Mouse (Mus musculus) left cerebral cortex, postnatal 10 days (tissue): ENCODE measurements around the gene Ppm1h. TPM values are rescaled to one million over a fixed set of nuclear protein-coding genes. Genes with fewer than 3 reads are reported as not detected.
A peak's percentile ranks its signal among the peaks of the same experiment; 100 is the strongest.

ENCODE experiments used
- DNase-seq, 2 experiments: peaks; one replicate each; pipeline ENCODE4 v3.0.0; 2021 to 2022; ENCODE audit warnings: low spot score in 2 of 2, mixed read lengths in 1 of 2; ENCODE audit errors: extremely low spot score in 1 of 2
- intact Hi-C: fragments of 180-260 bp; cut with DNase I; formaldehyde crosslinking; loops from one replicate; pipeline ENCODE4 v1.15.1; 2025
- total RNA-seq, 2 experiments: library from RNA; stranded (reverse); gene quantifications; 2 replicates each; pipeline ENCODE4 v1.2.3; 2021

Ppm1h gene
- total RNA-seq, 2 experiments from 2014 or later: 77.5 to 82.7 TPM

DNA sequence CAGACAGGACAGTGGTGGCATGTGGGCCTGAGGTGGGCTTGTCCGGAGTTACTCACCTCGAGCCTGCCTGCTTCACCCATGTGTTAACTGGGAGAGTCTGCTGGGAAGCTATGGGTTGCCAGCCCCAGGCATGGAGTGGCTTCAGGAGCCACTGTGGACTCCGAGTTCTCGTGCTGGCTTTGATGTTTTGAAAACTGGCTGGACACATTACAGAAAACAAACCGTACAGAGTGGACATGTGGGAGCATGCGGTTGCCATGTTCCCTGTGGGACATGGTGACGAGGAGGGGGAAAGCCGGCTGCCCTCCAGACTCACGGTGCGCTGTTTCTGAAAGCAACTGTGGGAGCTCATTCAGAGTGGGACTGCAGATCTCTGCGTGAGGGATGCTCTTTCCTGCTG is 114.6 kb downstream of the Ppm1h start:
- DNase-seq: no peak
- intact Hi-C loops: loop anchor here (5.0 kb wide), 2 partner anchors 116 to 241 kb away; partner anchors contain the start of gene Ppm1h

DNA sequence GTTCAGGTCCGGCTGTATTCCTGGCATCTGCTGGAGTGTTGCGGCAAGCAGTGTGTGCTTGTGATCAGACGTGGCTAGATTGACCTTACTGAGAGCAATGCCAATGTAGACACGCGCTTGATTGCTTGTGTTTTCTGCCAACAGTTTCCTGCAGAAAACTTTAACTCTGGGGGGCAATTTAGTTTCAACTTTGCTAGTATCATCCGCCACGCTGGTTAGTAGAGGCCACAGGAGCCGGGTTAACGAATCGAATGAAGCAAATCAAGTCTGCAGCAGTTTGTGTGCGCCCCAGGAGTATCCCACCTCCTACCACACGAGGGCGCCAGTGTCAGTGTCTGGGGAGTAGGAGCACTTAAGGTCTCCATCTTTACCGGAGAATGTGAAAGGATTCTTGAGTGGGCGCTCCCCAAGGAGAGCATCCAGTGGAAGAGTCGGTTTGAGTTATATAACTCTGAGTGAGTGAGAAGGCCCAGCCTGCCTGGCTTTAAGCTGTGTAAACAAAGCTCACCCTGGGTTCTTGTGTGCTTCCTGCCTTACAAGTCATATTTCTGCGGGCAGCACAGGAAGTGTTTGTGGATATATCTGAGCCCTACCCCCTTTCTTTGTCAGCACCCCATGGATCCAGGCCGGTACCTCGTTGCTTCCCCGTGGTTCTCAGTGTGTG is 115.8 kb downstream of the Ppm1h start:
- DNase-seq: peak in 1 of 2 experiments; percentile 83
- intact Hi-C loops: loop anchor here (5.0 kb wide), 2 partner anchors 117 to 242 kb away; partner anchors contain the start of gene Ppm1h

DNA sequence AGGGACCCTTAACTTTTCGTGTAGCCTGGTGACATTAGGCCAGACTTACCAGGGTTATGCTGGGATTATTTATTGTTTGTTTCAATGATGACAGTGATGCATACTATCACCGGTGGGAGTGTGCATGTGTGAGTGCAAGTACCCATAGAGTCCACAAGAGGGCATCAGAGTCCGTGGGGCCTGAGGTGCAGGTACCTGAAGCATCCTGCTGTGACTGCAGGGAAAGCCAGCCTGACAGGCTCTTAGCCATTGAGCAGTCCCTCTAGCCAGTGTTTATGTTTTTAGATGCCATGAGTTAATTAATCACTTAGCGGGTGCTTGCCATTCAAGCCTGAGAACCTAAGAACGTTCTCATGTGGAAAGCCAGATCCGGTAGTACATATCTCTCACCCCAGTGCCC is 119.4 kb downstream of the Ppm1h start:
- intact Hi-C loops: no loop called here

DNA sequence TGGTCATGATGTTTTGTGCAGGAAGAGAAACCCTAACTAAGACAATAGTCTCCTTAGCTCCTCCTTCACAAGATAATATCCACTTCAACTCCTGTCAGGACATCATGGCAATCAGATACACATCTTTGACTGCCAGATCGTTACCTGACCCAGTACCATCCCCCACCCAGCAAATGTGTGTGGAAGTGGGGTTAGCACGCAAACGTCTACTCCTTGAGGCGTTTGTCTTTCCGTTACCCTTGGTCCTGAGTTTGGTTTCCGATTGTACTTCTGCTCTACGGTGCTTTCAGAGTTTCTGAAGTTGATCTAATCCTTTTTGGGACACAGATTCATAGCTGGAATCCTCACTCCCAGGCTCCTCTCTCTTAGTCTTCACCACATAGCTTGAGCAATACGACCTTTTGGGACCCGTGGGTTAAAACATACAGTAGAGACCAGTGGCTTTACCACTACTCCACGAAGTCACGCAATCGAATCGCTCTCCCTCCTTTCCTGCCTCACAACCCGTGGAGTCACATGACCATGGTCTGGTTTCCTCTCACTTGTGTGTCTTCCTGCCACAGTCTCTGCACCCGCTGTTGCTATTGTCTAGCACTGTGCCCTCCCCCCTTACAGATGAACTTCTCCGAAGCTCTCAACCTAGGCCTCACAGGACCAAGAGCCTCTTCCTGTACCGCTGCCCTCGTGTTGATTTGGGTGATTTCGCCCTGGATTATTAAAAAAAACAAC is 121.6 kb downstream of the Ppm1h start:
- DNase-seq: no peak

More for the DNA sequence above, 119.4 kb downstream of the Ppm1h start:
- DNase-seq: no peak

DNA sequence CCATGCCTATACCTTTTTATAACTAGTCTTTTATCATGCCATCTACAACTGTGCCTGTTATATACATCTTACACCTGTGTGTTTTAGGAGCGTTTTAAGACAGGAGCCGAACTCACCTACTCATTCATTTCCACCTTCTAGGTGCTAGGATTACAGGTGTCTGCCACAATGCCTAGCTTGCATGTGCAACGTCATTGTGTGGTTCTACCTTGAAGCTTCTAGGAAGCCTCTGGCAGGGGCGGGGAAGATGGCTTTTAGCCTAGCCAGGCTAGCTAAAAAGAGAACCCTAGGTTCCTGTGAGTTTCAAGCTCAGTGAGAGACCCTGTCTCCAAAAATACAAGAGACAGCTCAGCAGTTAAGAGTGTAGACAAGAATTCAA is 122.2 kb downstream of the Ppm1h start:
- DNase-seq: no peak
- intact Hi-C loops: loop anchor here (10.0 kb wide), 2 partner anchors 114 to 274 kb away; partner anchors contain the start of gene Mon2

More for the DNA sequence above, 121.6 kb downstream of the Ppm1h start:
- intact Hi-C loops: loop anchor here (10.0 kb wide), 2 partner anchors 115 to 275 kb away; partner anchors contain the start of gene Mon2

DNA sequence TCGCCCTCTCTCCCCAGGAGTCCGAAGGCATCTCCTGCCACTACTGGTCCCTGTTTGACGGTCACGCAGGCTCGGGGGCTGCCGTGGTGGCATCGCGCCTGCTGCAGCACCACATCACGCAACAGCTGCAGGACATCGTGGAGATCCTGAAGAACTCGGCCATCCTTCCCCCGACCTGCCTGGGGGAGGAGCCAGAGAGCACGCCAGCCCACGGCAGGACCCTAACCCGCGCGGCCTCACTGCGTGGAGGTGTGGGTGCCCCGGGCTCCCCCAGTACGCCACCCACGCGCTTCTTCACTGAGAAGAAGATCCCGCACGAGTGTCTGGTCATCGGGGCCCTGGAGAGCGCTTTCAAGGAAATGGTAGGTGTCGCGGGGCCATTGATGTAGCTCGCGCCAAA is 123.7 kb downstream of the Ppm1h start:
- intact Hi-C loops: loop anchor here (10.0 kb wide), 2 partner anchors 113 to 273 kb away; partner anchors contain the start of gene Mon2

DNA sequence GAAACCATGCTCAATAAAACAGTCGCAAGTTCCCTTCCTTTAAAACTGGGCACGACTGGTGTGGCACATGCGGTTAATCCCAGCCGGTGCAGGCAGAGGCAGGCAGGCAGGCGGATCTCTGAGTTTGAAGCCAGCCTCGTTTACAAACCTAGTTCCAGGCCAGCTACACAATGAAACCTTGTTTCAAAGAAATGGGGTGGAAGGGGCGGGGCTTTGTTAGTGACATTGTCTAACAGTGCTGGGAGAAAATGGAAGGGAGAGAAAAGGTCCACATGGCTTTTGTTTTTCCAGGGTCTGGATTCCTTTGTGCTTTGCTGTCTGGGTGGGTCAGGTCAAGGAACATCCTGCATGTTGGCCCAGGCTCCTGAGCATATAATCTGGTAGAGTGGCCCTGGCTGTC is 124.3 kb downstream of the Ppm1h start:
- intact Hi-C loops: loop anchor here (10.0 kb wide), 2 partner anchors 112 to 272 kb away; partner anchors contain the start of gene Mon2
- DNase-seq: no peak

More for the DNA sequence above, 123.7 kb downstream of the Ppm1h start:
- peak in 1 of 2 experiments; percentile 60 for DNase-seq

DNA sequence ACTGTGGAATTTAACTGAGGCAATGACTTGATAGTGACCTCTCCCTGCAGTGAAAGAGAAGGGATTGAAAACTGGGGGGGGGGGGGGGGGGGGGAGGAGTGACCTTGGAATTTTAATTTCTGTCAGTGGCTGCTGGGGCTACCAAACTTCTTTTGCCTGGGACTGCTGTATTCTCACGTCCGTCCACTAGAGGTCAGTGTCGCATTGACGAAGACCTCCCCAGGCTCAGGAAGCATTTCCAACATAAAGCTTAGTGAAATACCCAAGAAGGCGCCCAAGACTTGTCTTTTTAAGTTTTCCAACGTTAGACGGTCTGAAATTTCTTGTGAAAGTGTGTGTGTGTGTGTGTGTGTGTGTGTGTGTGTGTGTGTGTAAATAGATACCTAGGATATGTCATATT is 125.3 kb downstream of the Ppm1h start:
- DNase-seq: peak; percentile 65 to 77
- intact Hi-C loops: loop anchor here (10.0 kb wide), 2 partner anchors 111 to 271 kb away; partner anchors contain the start of gene Mon2

DNA sequence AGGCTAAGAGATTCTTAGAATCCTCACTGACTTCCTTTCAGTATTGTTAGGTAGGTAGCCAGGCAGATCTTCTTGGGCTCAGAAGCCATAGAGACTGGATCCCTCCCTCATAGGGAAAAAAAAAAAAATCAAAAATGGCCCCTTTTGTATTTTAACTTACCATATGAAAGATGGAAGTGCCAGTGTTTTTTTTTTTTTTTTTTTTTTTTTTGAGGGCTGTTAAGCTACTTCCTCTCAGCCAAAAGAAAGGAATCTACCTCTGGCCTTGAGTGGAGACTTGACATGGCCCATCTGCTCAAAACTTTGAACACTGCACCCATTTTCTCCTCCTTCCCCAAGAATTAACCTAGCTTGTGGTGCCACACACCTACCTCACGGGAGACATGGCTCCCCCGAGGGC is 127.3 kb downstream of the Ppm1h start:
- DNase-seq: no peak
- intact Hi-C loops: loop anchor here (2.0 to 10.0 kb wide), 3 partner anchors 109 to 269 kb away; partner anchors contain the start of gene Mon2

DNA sequence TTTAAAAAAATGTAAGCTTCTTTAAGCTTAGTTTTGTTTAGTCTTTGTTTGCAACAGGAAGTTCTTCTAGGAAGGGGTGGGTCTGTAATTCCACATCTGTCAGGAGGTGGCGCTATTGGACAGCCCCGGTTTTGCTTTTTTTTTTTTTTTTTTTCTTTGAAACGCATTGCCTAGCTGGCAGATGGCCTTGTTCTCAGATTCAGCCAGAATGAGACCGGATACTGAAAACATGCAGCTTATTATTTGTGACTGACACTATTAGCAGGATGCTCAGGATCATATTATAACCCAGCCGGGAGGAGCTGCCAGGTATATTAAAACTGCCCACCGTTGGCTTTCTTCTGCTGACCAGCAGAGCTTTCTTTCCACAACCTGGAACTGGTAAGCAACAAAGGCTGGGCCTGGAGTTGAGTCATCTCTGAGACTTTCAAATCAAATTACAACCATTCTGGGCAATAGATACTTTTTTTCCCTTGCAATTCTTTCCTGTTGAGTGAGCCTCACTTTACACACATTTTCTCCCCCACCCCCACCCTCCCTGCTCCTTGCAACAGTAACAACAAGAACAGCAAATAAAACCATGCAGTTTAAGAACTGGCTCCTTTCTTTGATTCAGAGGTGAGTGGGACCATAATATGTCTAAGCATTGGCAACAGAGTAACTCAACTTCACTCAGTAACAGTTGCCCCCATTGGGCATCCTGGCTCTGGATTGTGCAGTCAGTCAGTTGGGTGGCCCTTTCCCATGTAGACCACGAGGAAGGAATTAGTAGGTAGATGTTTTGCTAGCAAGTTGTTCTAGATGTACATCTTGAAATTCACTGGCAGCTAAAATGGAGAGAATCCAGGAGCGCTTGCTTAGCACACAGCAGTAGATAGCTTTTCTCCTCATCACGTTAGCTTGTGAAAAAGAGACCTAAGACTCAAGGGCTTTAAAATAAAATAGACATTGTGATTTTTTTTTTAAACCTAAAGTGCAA is 128.9 kb downstream of the Ppm1h start:
- intact Hi-C loops: loop anchor here (2.0 to 10.0 kb wide), 3 partner anchors 107 to 267 kb away; partner anchors contain the start of gene Mon2

DNA sequence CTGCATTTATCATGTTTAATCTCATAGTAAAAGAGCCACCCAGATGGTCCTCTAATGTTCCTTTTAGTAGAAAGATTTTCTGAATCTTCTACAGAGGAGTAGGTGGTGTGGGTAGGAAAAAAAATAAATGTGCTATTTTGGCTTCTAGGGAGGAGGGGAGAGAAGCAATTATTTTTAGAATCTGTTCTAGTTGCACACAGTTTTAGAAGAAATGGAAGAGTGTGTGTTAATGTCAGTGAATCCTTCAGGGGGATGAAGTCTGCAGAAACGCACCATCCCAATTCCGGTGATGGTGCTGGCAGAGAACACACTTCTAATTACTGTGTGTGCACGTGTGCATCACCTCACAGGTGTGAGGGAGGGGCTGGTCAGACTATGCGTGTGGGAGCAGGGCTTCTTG is 129.6 kb downstream of the Ppm1h start:
- intact Hi-C loops: loop anchor here (10.0 kb wide), 2 partner anchors 107 to 267 kb away; partner anchors contain the start of gene Mon2
- DNase-seq: no peak

More for the DNA sequence above, 128.9 kb downstream of the Ppm1h start:
- DNase-seq: peak; percentile 73 to 80

DNA sequence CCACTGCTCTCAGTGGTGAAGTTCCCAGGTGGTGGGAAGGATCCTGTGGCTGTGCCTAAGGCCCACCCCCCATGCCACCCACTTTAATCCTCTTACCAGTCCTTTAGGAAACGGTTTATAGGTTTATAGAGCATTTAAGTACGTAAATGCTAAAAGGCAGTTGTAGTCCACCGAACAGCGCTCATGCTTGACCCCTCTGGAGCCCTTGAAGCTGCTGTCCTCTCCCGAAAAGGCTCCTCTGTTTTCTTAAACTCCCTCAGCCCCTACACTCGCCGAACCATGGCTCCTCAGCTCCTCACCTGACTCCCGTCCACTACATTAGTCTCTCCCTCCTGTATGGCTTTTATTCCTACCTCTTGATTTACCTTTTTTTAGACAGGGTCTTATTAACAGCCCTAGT is 131.3 kb downstream of the Ppm1h start:
- DNase-seq: no peak
- intact Hi-C loops: loop anchor here (5.0 to 10.0 kb wide), 3 partner anchors 67 to 265 kb away; partner anchors contain the start of gene Mon2

DNA sequence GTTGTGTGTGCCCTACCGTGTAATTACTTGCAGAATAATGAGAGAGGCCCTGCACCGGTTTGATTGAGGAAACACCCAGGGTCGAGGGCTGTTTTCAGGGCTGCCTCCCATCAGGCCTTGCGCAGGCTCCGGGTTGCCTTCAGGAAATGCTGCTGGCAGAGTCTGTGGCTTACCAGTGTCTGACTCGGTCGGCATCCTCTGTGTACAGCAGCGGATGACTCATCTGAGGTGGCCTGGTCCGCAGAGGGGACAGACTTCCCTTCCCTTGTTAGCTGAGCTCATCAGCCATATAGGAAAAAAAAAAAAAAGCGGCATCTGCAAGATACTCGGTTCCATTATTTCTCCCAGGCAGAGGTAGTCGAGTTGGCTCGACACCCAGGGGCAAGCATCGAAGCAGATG is 136.5 kb downstream of the Ppm1h start:
- peak; percentile 40 to 67 for DNase-seq
- intact Hi-C loops: no loop called here

DNA sequence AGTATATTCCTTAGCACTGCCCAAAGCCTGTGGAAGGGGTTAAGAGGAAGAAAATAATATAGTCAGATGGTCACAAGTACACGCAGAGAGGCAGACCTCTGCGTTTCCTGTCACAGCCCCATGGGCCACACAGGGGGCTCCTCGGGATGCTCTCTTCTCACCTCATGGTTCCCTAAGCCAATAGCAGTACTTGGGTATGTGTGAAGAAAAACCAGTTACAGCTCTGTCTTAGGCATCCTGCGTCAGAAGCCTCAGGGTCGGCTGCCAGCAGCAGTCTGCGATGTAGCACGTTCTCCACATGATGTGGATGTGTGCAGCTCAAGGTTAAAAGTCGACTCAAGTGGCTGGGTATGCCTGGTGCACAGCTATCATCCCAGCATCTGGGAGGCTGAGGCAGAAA is 139.2 kb downstream of the Ppm1h start:
- no peak for DNase-seq
- intact Hi-C loops: no loop called here

DNA sequence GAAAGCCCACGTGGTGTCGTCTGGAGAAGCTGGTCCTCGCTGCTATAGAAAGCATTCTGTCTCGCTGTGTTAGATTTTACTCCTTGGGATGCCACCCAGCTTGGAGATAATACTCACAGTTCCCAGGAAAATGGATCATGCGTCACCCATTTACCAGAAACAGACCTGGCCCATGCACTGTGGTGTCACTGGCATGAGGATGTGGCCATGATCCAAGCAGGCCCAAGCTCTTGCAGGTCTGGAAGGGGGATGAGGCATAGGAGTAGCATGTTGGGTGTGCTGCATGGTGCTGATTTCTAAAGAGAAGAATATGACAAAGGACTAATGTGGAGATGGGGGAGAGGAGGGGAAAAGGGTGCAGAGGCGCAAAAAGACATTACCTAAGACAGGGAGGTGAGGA is 141.2 kb downstream of the Ppm1h start:
- intact Hi-C loops: no loop called here
- DNase-seq: no peak

DNA sequence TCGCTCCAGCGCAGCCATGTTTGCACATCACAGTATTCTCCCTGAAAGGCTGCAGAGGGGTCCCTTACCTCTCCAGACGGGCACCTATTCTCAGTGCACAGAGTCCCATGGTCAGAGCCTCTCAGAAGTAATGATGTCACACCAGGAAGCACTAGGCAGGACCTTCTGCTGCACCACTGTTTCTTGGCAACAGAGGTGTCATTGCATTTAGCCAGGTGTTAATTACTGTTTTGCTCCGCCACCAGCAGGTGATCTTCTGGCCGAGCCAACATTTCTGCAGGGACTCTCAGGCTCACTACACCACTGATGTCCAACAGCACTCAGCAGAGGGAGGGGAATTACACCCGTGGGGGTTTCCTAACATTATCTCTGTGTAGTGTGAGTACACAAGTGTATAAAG is 143.0 kb downstream of the Ppm1h start:
- intact Hi-C loops: no loop called here
- DNase-seq: no peak

DNA sequence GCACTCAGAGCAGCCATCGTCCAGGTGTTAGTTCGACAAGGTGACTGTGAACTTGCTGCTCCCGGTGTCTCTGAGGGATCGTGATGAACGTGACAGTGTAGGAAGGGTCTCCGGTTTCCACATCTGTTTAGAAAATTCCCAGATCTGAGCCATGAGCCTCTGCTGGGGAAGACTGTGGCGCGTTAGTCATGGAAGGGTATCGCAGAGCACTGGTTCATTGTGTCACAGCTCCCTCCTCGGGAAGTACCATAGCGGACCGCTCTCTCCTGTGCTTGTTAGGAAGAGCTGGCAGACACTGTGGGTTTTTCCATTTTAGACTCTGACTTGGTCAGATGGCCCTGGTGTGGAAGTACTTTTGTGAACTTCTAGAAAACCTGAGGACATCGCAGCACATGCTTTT is 145.1 kb downstream of the Ppm1h start:
- intact Hi-C loops: no loop called here
- no peak for DNase-seq

DNA sequence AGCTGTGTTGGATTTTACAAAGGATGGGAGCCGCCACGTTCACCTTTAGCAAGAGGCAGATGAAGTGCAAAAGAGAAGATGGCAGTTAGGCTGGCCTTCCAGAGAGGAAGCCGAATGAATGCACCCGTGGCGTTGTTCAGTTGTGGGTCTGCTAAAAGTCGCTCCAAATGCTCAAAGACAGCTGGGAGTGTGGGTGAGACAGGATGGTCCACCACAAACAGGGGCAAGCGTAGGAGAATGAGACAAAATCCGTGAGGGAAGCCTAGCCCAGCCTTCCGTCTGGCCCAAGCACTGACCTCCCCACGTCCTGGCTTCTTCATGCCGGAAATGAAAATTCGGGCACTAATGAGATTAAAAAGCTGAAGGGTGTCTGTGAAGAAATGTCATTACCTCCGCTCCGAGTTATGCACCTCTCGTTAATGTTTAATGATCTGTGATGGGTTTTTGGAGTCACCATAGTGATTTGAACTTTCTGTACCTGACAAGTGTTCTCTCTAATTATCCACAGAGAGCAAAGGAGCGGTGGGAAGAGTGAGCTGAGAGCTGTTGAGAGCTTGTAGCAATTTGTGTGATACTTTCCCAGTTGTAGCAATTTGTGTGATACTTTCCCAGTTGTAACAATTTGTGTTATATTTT is 148.3 kb downstream of the Ppm1h start:
- no peak for DNase-seq
- intact Hi-C loops: no loop called here
